ENCODE assay signal across 15 mouse cellular contexts in the genomic region with DNA sequence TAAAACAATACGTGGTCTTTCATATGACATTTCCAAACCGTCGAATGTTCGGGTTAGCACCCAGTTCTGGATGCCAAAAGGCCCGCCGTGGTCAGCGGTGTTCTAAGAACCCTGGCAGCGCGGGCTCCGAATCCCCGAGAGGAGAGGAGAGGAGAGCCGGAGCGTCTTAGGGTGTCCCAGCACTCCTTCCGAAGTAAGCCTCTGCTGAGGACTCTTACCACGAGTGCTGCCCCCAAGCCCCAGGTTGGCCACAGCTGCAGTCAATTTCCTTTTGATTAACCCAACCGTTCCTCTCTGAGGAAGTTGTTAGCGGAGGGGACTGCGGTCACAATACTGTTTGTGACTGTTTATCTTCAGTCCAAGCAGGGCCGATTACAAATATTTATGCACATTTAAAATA.
DNase-seq lines count a peak whose midpoint lies in the region; ATAC-seq and TF ChIP-seq lines count a peak whose summit lies in the region.
"Had no signal": no experiment of that assay in that cellular context is flagged by ENCODE, and none has a peak within 500 bp of the region (broad histone marks: within the 10 kb centered on the region; RNA-seq: fewer than 3 reads in every experiment).

No protein-coding gene starts in this region.

- TF ChIP-seq EP300 in lung, postnatal 0 days (IDR thresholded peaks at IDR 0.05) = no peak

- no peak for DNase-seq in heart, embryonic 10.5 days (ENCODE audit: low spot score)
- DNase-seq in heart, postnatal 4 days = no peak
- DNase-seq in lung, postnatal 0 days (ENCODE audit: low spot score) = no peak
- no peak for DNase-seq in lung, postnatal 10 days
- peak; percentile 87 for DNase-seq in embryonic facial prominence, embryonic 11.5 days (ENCODE audit: low spot score)
- no peak for DNase-seq in urinary bladder, adult 2 months (ENCODE audit: low spot score)
- DNase-seq in gastrocnemius, adult 8-10 months (ENCODE audit: low spot score in 2 of 2) = no peak
- DNase-seq: adrenal gland, postnatal 36 days; cerebellum, postnatal 25 days; kidney, postnatal 36 days had no signal

- no peak overlapping the region for H3K9ac ChIP-seq in lung, postnatal 0 days (replicated peaks; ENCODE audit: low read depth)
- H3K9ac ChIP-seq in embryonic facial prominence, embryonic 11.5 days (replicated peaks; ENCODE audit: low read length) = no peak overlapping the region
- H3K9ac ChIP-seq in limb, embryonic 13.5 days = no peak overlapping the region; the same call in 1 of the 2 replicates
- H3K9ac ChIP-seq: heart, embryonic 12.5 days; liver, embryonic 15.5 days had no signal

- peaks cover 81% of the 10 kb centered on the region for H3K27me3 ChIP-seq in heart, embryonic 10.5 days (ENCODE audit: insufficient read depth, poor library complexity, severe bottlenecking)
- H3K27me3 ChIP-seq in lung, postnatal 0 days (replicated peaks; ENCODE audit: insufficient read depth, low read length) = 0 out of 2 replicates have a peak, but pooled peaks cover 7% of the 10 kb centered on the region
- H3K27me3 ChIP-seq in embryonic facial prominence, embryonic 11.5 days (ENCODE audit: control insufficient read depth, insufficient read depth, low read length) = peaks cover 11% of the 10 kb centered on the region
- H3K27me3 ChIP-seq in limb, embryonic 13.5 days = peaks cover 61% of the 10 kb centered on the region

- no peak for TF ChIP-seq CTCF in lung, postnatal 0 days (IDR thresholded peaks at IDR 0.05)

- no peak overlapping the region for H3K27ac ChIP-seq in heart, embryonic 10.5 days
- no peak overlapping the region for H3K27ac ChIP-seq in lung, postnatal 0 days (ENCODE audit: low read length)
- 0 out of 2 replicates have a peak overlapping the region, but pooled peaks have one; percentile 4 for H3K27ac ChIP-seq in embryonic facial prominence, embryonic 11.5 days (replicated peaks; ENCODE audit: low read depth, low read length)
- H3K27ac ChIP-seq in limb, embryonic 13.5 days = no peak overlapping the region
- H3K27ac ChIP-seq: liver, embryonic 15.5 days had no signal

- ATAC-seq in lung, postnatal 0 days = no peak
- no peak for ATAC-seq in embryonic facial prominence, embryonic 11.5 days (replicated peaks; ENCODE audit: insufficient number of reproducible peaks, low FRiP score, low TSS enrichment, low read depth)
- ATAC-seq in limb, embryonic 13.5 days (ENCODE audit: low FRiP score, low read depth) = no peak

- H3K9me3 ChIP-seq in heart, embryonic 10.5 days = no peaks in the 10 kb centered on the region
- H3K9me3 ChIP-seq in lung, postnatal 0 days (ENCODE audit: low read length) = no peaks in the 10 kb centered on the region
- no peaks in the 10 kb centered on the region for H3K9me3 ChIP-seq in embryonic facial prominence, embryonic 11.5 days (replicated peaks; ENCODE audit: control insufficient read depth, low read length)
- H3K9me3 ChIP-seq in limb, embryonic 13.5 days = no peaks in the 10 kb centered on the region
- H3K9me3 ChIP-seq: heart, embryonic 12.5 days; liver, embryonic 15.5 days had no signal

- peaks cover 14% of the 10 kb centered on the region for H3K4me1 ChIP-seq in heart, embryonic 10.5 days
- H3K4me1 ChIP-seq in lung, postnatal 0 days (ENCODE audit: insufficient read depth, low read depth, low read length) = no peaks in the 10 kb centered on the region
- H3K4me1 ChIP-seq in embryonic facial prominence, embryonic 11.5 days (ENCODE audit: control insufficient read depth, insufficient read depth, low read length) = peaks cover 3% of the 10 kb centered on the region
- H3K4me1 ChIP-seq in limb, embryonic 13.5 days = peaks cover 16% of the 10 kb centered on the region
- H3K4me1 ChIP-seq: liver, embryonic 15.5 days had no signal

- H3K36me3 ChIP-seq in heart, embryonic 10.5 days = no peaks in the 10 kb centered on the region
- no peaks in the 10 kb centered on the region for H3K36me3 ChIP-seq in lung, postnatal 0 days (ENCODE audit: insufficient read depth, low read length)
- no peaks in the 10 kb centered on the region for H3K36me3 ChIP-seq in embryonic facial prominence, embryonic 11.5 days (replicated peaks; ENCODE audit: control insufficient read depth, insufficient read depth, low read depth, low read length)
- H3K36me3 ChIP-seq in limb, embryonic 13.5 days = no peaks in the 10 kb centered on the region
- H3K36me3 ChIP-seq: G1E; heart, embryonic 12.5 days; liver, embryonic 15.5 days had no signal

- 13% methylated on average over 19 of the region's 19 CpGs for WGBS in heart, embryonic 10.5 days
- WGBS in lung, postnatal 0 days = 10% methylated on average over 18 of the region's 19 CpGs
- whole genome bisulfite sequencing in embryonic facial prominence, embryonic 11.5 days = 4% methylated on average over 19 of the region's 19 CpGs
- WGBS in limb, embryonic 13.5 days = 4% methylated on average over 19 of the region's 19 CpGs

- peak overlapping the region; percentile 18; the same call in 1 of the 2 replicates for H3K4me2 ChIP-seq in lung, postnatal 0 days (replicated peaks; ENCODE audit: low read depth, low read length)
- H3K4me2 ChIP-seq in embryonic facial prominence, embryonic 11.5 days (ENCODE audit: low read depth, low read length) = no peak overlapping the region
- H3K4me2 ChIP-seq in limb, embryonic 13.5 days (replicated peaks) = peak overlapping the region; percentile 48
- H3K4me2 ChIP-seq: liver, embryonic 15.5 days had no signal

- H3K4me3 ChIP-seq in heart, embryonic 10.5 days = 0 out of 2 replicates have a peak overlapping the region, but pooled peaks have one; percentile 6
- H3K4me3 ChIP-seq in lung, postnatal 0 days (ENCODE audit: low read depth, low read length) = no peak overlapping the region
- no peak overlapping the region for H3K4me3 ChIP-seq in embryonic facial prominence, embryonic 11.5 days (ENCODE audit: low read depth, low read length)
- H3K4me3 ChIP-seq in limb, embryonic 13.5 days = peak overlapping the region; percentile 10; the same call in 1 of the 2 replicates
- H3K4me3 ChIP-seq: heart, embryonic 12.5 days; liver, embryonic 15.5 days; myocyte had no signal

Comparison
In these comparisons a context has a peak if more than half of its experiments do, and no peak if none do; other contexts are left out.
1. H3K4me3 ChIP-seq: peak in heart, embryonic 10.5 days (single experiment) and limb, embryonic 13.5 days (single experiment); none in lung, postnatal 0 days (single experiment) and embryonic facial prominence, embryonic 11.5 days (single experiment).